Mouse (Mus musculus): ENCODE results near the gene D430042O09Rik. TPM values are rescaled to one million over a fixed set of nuclear protein-coding genes. Genes with fewer than 3 reads are reported as not detected.

The D430042O09Rik gene
- 9.8 and 11.7 TPM in 2 replicates for polyA plus RNA-seq (2014; fragmentation: Nextera tagmentation; extraction: Ambion mirVana)

GRCm38 (mm10) chr7:125707593-125708022, at the start of gene D430042O09Rik, which contains the start of gene Gtf3c1:
Gene D430042O09Rik, plus strand, starts transcription at chr7:125707888.
Gene Gtf3c1, minus strand, starts transcription at chr7:125707780.
- H3K9me3 ChIP-seq (ENCODE audit: control insufficient read depth, low read depth, low read length): no peaks in the 10 kb centered on the region
- peak; percentile 99 for ATAC-seq (ENCODE audit: insufficient number of reproducible peaks, insufficient read depth, low FRiP score, low read depth)
- under 1% methylated on average over 45 of the region's 45 CpGs for whole genome bisulfite sequencing

GRCm38 (mm10) chr7:125663654-125664053, 44.0 kb upstream of the D430042O09Rik start:
- Histone ChIP-seq H3K4me2 (replicated peaks; ENCODE audit: low read depth, low read length) (no peak overlapping the region), H3K36me3 (ENCODE audit: control insufficient read depth, insufficient read depth, low read length) (peaks cover 96% of the 10 kb centered on the region), H3K9ac (replicated peaks; ENCODE audit: low read depth, low read length) (no peak overlapping the region), H3K27ac (ENCODE audit: low read length) (no peak overlapping the region), H3K9me3 (ENCODE audit: control insufficient read depth, low read depth, low read length) (no peaks in the 10 kb centered on the region), H3K4me1 (ENCODE audit: control insufficient read depth, insufficient read depth, low read length) (no peaks in the 10 kb centered on the region), H3K4me3 (ENCODE audit: low read depth, low read length) (no peak overlapping the region), H3K27me3 (ENCODE audit: control insufficient read depth, insufficient read depth, low read length) (no peaks in the 10 kb centered on the region)
- WGBS: 67% methylated on average over 3 of the region's 3 CpGs
- ATAC-seq (ENCODE audit: insufficient number of reproducible peaks, insufficient read depth, low FRiP score, low read depth): no peak

More at GRCm38 (mm10) chr7:125707593-125708022, at the start of gene D430042O09Rik, which contains the start of gene Gtf3c1:
- Histone ChIP-seq H3K4me3 (ENCODE audit: low read depth, low read length) (peak within 1 kb of the TSS; percentile 81), H3K27ac (ENCODE audit: low read length) (peak within 1 kb of the TSS; percentile 86; the same call in 1 of the 2 replicates), H3K4me2 (replicated peaks; ENCODE audit: low read depth, low read length) (peak within 1 kb of the TSS; percentile 75), H3K4me1 (ENCODE audit: control insufficient read depth, insufficient read depth, low read length) (peaks cover 23% of the 10 kb centered on the region), H3K36me3 (ENCODE audit: control insufficient read depth, insufficient read depth, low read length) (peaks cover 9% of the 10 kb centered on the region), H3K27me3 (ENCODE audit: control insufficient read depth, insufficient read depth, low read length) (no peaks in the 10 kb centered on the region), H3K9ac (replicated peaks; ENCODE audit: low read depth, low read length) (peak within 1 kb of the TSS; percentile 85)

- H3K4me3 ChIP-seq (ENCODE audit: low read depth, low read length): no peak overlapping the region
- H3K4me1 ChIP-seq (ENCODE audit: control insufficient read depth, insufficient read depth, low read length): no peaks in the 10 kb centered on the region
- peaks cover 94% of the 10 kb centered on the region for H3K36me3 ChIP-seq (ENCODE audit: control insufficient read depth, insufficient read depth, low read length)
- WGBS: 93% methylated on average over 6 of the region's 6 CpGs
- H3K4me2 ChIP-seq (replicated peaks; ENCODE audit: low read depth, low read length): no peak overlapping the region
- no peak overlapping the region for H3K27ac ChIP-seq (ENCODE audit: low read length)
- H3K9me3 ChIP-seq (ENCODE audit: control insufficient read depth, low read depth, low read length): no peaks in the 10 kb centered on the region
- ATAC-seq (ENCODE audit: insufficient number of reproducible peaks, insufficient read depth, low FRiP score, low read depth): no peak
- no peak overlapping the region for H3K9ac ChIP-seq (replicated peaks; ENCODE audit: low read depth, low read length)
- H3K27me3 ChIP-seq (ENCODE audit: control insufficient read depth, insufficient read depth, low read length): no peaks in the 10 kb centered on the region
Observed at GRCm38 (mm10) chr7:125670865-125671264, 36.8 kb upstream of the D430042O09Rik start.

- Histone ChIP-seq H3K27ac (ENCODE audit: low read length) (no peak overlapping the region), H3K4me2 (replicated peaks; ENCODE audit: low read depth, low read length) (no peak overlapping the region), H3K9me3 (ENCODE audit: control insufficient read depth, low read depth, low read length) (no peaks in the 10 kb centered on the region), H3K27me3 (ENCODE audit: control insufficient read depth, insufficient read depth, low read length) (no peaks in the 10 kb centered on the region), H3K9ac (replicated peaks; ENCODE audit: low read depth, low read length) (no peak overlapping the region), H3K36me3 (ENCODE audit: control insufficient read depth, insufficient read depth, low read length) (peaks cover 94% of the 10 kb centered on the region), H3K4me1 (ENCODE audit: control insufficient read depth, insufficient read depth, low read length) (no peaks in the 10 kb centered on the region), H3K4me3 (ENCODE audit: low read depth, low read length) (no peak overlapping the region)
- WGBS: 84% methylated on average over 8 of the region's 8 CpGs
- no peak for ATAC-seq (ENCODE audit: insufficient number of reproducible peaks, insufficient read depth, low FRiP score, low read depth)
Observed at GRCm38 (mm10) chr7:125671396-125671795, 36.3 kb upstream of the D430042O09Rik start.

- WGBS: 82% methylated on average over 2 of the region's 2 CpGs
- H3K9ac ChIP-seq (replicated peaks; ENCODE audit: low read depth, low read length): no peak overlapping the region
- no peak overlapping the region for H3K4me3 ChIP-seq (ENCODE audit: low read depth, low read length)
- H3K4me2 ChIP-seq (replicated peaks; ENCODE audit: low read depth, low read length): no peak overlapping the region
- no peaks in the 10 kb centered on the region for H3K9me3 ChIP-seq (ENCODE audit: control insufficient read depth, low read depth, low read length)
- H3K4me1 ChIP-seq (ENCODE audit: control insufficient read depth, insufficient read depth, low read length): no peaks in the 10 kb centered on the region
- peaks cover 93% of the 10 kb centered on the region for H3K36me3 ChIP-seq (ENCODE audit: control insufficient read depth, insufficient read depth, low read length)
- H3K27ac ChIP-seq (ENCODE audit: low read length): no peak overlapping the region
- no peak for ATAC-seq (ENCODE audit: insufficient number of reproducible peaks, insufficient read depth, low FRiP score, low read depth)
- no peaks in the 10 kb centered on the region for H3K27me3 ChIP-seq (ENCODE audit: control insufficient read depth, insufficient read depth, low read length)
Observed at GRCm38 (mm10) chr7:125674916-125675315, 32.8 kb upstream of the D430042O09Rik start.

GRCm38 (mm10) chr7:125678756-125679155, 28.9 kb upstream of the D430042O09Rik start:
- H3K4me3 ChIP-seq (ENCODE audit: low read depth, low read length): no peak overlapping the region
- H3K4me2 ChIP-seq (replicated peaks; ENCODE audit: low read depth, low read length): no peak overlapping the region
- no peak overlapping the region for H3K27ac ChIP-seq (ENCODE audit: low read length)
- no peak overlapping the region for H3K9ac ChIP-seq (replicated peaks; ENCODE audit: low read depth, low read length)
- no peaks in the 10 kb centered on the region for H3K27me3 ChIP-seq (ENCODE audit: control insufficient read depth, insufficient read depth, low read length)
- peaks cover 85% of the 10 kb centered on the region for H3K36me3 ChIP-seq (ENCODE audit: control insufficient read depth, insufficient read depth, low read length)
- no peaks in the 10 kb centered on the region for H3K4me1 ChIP-seq (ENCODE audit: control insufficient read depth, insufficient read depth, low read length)
- H3K9me3 ChIP-seq (ENCODE audit: control insufficient read depth, low read depth, low read length): no peaks in the 10 kb centered on the region
- 91% methylated on average over 8 of the region's 8 CpGs for WGBS
- no peak for ATAC-seq (ENCODE audit: insufficient number of reproducible peaks, insufficient read depth, low FRiP score, low read depth)

- H3K4me2 ChIP-seq (replicated peaks; ENCODE audit: low read depth, low read length): no peak overlapping the region
- no peak overlapping the region for H3K4me3 ChIP-seq (ENCODE audit: low read depth, low read length)
- H3K9ac ChIP-seq (replicated peaks; ENCODE audit: low read depth, low read length): no peak overlapping the region
- H3K4me1 ChIP-seq (ENCODE audit: control insufficient read depth, insufficient read depth, low read length): no peaks in the 10 kb centered on the region
- no peak overlapping the region for H3K27ac ChIP-seq (ENCODE audit: low read length)
- H3K27me3 ChIP-seq (ENCODE audit: control insufficient read depth, insufficient read depth, low read length): no peaks in the 10 kb centered on the region
- peaks cover 74% of the 10 kb centered on the region for H3K36me3 ChIP-seq (ENCODE audit: control insufficient read depth, insufficient read depth, low read length)
- no peak for ATAC-seq (ENCODE audit: insufficient number of reproducible peaks, insufficient read depth, low FRiP score, low read depth)
- H3K9me3 ChIP-seq (ENCODE audit: control insufficient read depth, low read depth, low read length): no peaks in the 10 kb centered on the region
- 91% methylated on average over 9 of the region's 9 CpGs for WGBS
Observed at GRCm38 (mm10) chr7:125679936-125680335, 27.8 kb upstream of the D430042O09Rik start.

- no peak overlapping the region for H3K27ac ChIP-seq (ENCODE audit: low read length)
- WGBS: 87% methylated on average over 4 of the region's 4 CpGs
- no peaks in the 10 kb centered on the region for H3K9me3 ChIP-seq (ENCODE audit: control insufficient read depth, low read depth, low read length)
- no peak for ATAC-seq (ENCODE audit: insufficient number of reproducible peaks, insufficient read depth, low FRiP score, low read depth)
- H3K4me3 ChIP-seq (ENCODE audit: low read depth, low read length): no peak overlapping the region
- peaks cover 86% of the 10 kb centered on the region for H3K36me3 ChIP-seq (ENCODE audit: control insufficient read depth, insufficient read depth, low read length)
- H3K9ac ChIP-seq (replicated peaks; ENCODE audit: low read depth, low read length): no peak overlapping the region
- H3K4me2 ChIP-seq (replicated peaks; ENCODE audit: low read depth, low read length): no peak overlapping the region
- no peaks in the 10 kb centered on the region for H3K4me1 ChIP-seq (ENCODE audit: control insufficient read depth, insufficient read depth, low read length)
- H3K27me3 ChIP-seq (ENCODE audit: control insufficient read depth, insufficient read depth, low read length): no peaks in the 10 kb centered on the region
Observed at GRCm38 (mm10) chr7:125690516-125690915, 17.2 kb upstream of the D430042O09Rik start.

- Histone ChIP-seq H3K9me3 (ENCODE audit: control insufficient read depth, low read depth, low read length) (peaks cover 3% of the 10 kb centered on the region; the same call in 1 of the 2 replicates), H3K4me3 (ENCODE audit: low read depth, low read length) (no peak overlapping the region), H3K27ac (ENCODE audit: low read length) (no peak overlapping the region), H3K4me2 (replicated peaks; ENCODE audit: low read depth, low read length) (no peak overlapping the region), H3K9ac (replicated peaks; ENCODE audit: low read depth, low read length) (no peak overlapping the region), H3K27me3 (ENCODE audit: control insufficient read depth, insufficient read depth, low read length) (no peaks in the 10 kb centered on the region), H3K4me1 (ENCODE audit: control insufficient read depth, insufficient read depth, low read length) (no peaks in the 10 kb centered on the region), H3K36me3 (ENCODE audit: control insufficient read depth, insufficient read depth, low read length) (peaks cover 93% of the 10 kb centered on the region)
- no peak for ATAC-seq (ENCODE audit: insufficient number of reproducible peaks, insufficient read depth, low FRiP score, low read depth)
- WGBS: 48% methylated on average over 5 of the region's 5 CpGs
Observed at GRCm38 (mm10) chr7:125694056-125694455, 13.6 kb upstream of the D430042O09Rik start.

Data from stomach, embryonic 14.5 days (tissue).